Mouse (Mus musculus) heart, adult 11 months (tissue): ENCODE results near the gene Tnfrsf21.
A peak's percentile ranks its signal among the peaks of the same experiment; 100 is the strongest.

Source experiments
- DNase-seq: peaks from one replicate; pipeline ENCODE4 v3.0.0; 2022

Gene Tnfrsf21

DNA sequence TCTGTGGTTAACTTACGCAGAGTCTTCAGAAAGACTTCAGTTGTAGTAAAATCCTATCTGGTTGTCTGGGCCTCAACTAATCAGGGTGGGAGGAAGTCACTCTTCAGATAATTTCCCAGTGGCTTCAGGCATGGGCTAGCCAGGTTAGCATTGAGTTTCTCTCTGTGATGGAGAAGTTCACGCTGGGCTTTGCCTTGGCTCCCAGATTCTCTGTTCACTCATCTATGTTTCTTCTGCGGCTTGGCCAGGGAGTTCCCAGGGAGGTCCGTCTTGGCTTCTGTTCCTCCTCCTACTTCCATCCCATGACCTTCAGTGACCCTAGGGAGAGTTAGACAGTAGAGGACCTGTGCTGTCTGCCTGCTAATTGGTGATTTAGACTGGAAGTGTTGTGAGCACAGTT lies 61.2 kb downstream of the Tnfrsf21 start:
- peak; percentile 94 for DNase-seq

DNA sequence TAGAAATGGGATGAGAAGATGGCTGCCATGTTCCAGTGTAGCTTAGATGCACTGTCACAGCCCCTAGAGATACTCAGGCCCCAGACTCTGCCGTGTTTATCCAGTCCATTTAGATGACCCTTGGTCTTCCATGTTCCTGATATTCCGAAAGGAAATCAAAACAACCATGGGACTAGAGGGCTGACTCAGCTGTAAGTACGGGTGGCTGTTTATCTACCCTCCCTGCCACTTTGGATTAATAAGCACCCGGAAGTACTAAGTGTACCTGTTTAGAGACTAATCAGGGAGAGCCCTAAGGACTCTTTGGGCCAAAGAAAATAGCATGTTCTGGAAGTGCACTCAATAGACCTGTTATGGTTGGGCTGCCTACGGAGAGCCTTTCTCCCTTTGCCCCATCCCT lies 64.9 kb downstream of the Tnfrsf21 start:
- peak; percentile 64 for DNase-seq

DNA sequence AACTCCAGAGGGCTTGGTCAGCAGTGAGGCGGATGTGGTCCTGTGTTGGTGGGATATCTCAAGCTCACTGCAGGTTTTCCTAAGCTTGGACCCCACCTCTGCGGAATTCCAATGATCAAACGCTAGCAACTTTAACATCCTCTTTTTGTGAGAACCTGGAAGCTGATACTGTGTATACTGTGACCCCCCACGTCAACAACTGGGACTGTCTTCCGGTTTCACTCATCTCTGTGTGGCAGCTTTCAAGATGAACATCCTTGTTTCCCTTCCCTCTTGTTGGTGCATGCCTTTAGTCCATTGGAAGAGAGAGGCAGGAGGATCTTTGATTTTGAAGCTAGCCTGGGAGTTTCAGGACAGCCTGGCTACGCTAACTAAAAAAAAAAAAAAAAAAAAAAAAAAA lies 73.1 kb downstream of the Tnfrsf21 start:
- peak; percentile 80 for DNase-seq

DNA sequence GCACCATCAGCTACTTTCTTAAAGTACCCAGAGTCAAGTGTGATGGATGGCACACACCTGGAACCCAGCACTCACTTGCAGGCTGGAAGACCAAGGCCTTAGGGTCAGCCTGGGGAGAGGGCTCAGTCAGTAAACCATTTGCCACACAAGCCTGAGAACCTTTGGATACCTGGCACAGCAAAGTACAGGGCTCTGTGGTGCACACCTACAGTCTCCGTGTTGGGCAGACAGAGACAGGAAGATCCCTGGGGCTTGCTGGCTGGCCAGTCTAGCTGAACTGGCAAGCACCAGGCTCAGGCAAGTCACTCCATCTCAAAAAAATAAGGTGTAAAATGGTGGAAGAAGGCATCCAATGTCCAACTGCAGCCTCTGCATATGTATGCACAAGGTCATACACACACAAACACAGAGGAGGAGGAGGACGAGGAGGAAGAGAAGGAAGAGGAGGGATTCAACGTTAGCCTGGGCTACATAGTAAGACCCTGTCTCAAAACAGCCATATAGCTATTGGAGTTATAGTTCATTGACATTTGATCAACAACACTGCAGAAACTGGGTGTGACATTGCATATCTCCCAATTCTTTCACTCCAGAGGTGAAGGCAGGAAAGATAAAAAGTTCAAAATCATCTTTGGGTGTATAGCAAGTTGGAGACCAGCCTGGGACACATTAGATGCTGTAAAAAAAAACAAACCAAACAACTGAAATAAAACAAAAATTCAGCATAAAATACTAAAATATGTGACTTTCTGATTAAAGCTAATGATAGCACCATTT lies 74.8 kb downstream of the Tnfrsf21 start:
- peak; percentile 79 for DNase-seq

DNA sequence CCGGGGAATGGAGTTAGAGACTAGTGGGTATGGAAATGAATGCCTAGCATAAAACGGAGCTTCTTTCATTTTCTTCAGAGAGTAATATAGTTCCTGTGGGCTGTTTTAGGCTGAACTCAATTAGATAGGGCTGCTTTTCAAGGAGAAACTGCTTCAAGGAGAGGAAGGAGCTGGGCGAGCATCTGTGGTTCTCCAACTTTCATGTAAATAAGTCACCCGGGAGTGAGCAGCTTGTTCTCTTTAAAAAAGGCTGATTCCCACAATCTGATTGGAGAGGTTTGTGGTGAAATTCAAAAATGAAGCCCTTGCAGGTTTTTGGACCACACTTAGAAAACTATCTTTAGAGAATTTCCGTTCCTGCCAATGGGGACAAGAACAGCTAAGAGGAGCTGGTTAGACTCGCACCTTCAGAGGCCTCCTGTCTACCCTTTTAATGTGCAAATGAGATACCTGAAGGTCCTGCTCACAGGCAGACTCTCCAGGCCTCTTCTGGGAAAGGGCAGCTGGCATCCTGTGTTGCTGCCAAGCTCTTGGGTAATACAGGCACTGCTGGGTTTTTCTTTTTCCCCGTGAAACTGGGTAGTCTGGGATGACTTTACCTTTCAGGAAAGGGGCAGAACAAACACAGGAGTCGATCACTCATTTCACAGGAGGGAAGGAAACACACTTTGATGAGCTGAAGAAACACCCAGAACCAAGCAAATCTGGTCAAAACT lies 76.1 kb downstream of the Tnfrsf21 start:
- DNase-seq = peak; percentile 85

DNA sequence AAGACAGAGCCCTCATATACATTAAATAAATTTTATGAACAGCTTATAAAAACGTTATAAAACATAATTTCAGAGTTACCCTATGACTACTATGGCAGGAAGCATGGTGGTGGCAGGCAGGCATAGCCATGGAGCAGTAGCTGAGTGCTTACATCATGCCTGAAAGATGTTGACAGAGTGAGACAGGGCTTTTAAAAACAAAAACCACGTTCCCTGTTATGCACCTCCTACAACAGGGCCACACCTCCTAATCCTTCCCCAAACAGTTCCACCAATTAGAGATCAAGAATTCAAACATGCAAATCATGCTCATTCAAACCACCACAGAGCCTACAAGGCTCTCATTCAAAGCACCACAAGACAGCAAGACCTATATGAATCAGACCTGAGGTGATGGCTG lies 77.9 kb downstream of the Tnfrsf21 start:
- peak; percentile 56 for DNase-seq

DNA sequence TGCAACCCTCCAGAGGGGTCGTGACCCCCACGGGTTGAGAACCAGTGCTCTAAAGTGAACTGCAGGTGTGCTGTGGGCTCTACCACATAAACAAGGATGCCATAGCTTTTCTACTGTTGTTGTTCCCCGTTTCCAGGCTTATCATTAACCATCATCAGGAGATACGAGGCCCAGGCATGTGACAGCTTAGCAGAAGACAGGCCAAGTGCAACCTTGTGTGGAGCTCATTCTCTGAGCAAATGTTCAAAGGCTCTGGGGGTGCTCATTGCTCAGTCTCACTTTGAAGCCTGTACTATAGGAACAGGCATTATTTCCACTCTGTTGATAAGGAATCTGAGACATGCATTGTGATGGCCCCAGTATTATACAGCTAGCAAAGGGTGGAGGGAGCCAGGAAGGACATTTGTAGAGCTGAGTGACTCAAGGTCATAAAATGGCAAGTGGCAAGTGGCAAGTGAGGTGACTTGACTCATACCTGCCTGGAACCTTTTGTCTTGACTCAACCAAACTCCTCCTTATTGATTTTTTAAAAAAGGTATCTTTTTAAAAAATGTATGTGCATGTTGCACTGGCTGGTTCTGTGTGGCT lies 80.8 kb downstream of the Tnfrsf21 start:
- DNase-seq = peak; percentile 23

DNA sequence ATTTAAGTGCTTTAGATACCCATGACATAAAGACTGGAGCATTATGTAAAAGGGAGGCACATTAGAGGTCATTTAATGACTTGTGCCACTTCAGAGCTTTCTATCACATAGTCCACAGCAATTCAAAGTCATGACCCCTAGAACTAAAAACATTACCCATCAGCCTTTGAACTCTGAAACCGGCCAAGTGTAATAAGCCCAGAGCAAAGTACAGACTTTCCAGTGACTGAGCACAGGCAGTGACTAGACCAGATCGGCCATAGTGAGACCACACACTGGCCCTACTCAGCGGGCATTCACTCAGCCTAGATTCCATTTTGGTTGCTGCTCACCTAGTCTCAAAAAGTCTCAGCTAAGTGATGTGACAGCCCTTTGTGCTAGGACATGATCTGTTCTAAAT lies 89.8 kb downstream of the Tnfrsf21 start:
- peak; percentile 29 for DNase-seq

DNA sequence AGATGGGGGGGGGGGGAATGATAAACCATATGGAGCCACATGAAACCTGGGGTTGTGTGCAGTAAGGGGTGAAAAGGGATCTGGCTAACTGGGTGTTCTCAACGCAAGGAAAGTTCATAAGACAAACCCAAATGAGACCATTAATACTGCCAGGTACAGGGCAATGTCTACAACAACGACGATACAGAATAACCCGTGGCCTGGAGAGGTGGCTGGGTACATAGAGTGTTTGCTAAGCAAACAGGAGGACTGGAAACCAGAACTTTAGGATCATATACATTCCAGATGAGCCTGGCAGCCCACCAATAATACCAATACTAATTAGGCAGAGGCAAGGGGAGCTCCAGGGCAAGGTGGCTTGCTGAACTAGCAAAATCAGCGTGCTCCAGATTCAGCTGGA lies 91.0 kb downstream of the Tnfrsf21 start:
- DNase-seq = peak; percentile 61

DNA sequence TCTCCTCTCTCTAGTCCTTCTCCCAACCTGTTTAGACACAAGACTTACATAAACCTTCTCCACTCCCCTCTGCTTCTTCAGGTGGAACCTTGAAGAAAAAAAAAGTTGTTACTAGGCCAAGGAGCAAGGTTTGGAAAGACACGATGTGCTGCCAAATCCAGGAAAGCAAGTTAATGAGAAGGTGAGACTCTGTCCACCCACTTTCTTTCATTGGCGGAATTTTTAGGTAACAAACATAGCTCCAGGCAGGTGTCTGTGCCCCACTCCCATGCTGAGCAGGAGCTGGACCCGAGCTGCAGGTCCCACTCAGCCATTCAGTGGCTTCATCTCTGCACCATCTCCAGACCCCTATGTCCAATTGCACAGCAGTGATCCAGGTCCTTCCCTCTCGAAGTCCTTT lies 93.1 kb downstream of the Tnfrsf21 start:
- peak; percentile 81 for DNase-seq

DNA sequence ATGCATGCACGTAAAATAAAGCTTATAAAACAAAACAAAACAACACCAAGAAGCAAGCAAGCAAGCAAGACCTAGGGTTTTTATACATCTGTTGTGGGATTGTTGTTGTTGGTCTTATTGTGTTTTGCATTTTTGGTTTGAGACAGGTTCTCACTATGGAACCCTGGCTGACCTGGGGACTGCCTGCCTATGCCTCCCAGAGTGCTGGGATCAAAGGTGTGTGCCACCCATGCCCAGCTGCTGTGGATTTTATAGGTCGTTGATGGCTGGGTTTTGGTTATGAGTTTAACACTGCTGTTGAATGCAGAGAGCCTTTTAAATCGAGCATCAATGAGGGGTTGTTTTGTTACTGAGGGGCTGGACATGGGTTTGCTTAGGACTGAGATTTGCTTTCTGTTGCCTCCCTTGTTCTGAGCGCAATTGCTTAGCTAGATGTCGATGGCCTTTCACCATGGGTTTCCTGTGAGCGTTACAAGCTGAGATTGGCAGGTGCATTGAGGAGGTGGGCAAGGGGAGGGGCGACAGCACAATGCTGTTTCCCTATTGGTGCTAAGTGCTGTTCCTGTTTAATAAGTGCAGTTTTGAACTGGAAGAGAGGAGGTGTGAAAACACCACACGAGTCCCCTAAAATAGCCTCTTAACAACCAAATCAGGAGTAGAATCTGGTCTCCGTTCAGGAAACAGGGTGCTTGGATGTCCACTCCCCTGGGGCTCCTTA lies 94.0 kb downstream of the Tnfrsf21 start:
- DNase-seq = peak; percentile 54

DNA sequence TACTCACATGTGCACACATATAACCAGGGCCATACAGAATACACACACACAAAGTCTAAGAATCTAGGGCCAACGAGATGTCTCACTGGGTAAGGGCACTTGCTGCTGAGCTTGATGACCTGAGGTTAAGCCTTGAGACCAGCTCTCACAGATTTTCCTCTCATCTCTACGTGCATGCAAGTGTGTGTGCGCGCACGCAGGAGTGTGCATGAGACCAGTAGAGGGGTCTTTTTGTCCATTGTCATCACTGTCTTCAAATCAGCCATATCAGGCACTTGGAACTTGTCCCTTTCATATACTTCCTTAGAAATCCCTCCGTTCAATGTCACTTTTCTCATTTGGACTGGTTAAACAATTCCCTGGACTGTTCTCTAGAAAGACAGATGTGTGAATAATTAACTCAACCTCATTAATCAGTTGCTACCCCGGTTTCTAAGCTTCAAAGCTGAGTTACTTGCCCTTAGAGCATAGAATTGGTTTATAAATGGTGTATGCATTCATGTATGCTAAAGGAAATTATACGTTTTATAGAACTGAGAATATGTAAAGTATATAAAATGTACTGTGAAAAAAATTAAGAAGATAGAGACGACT lies 97.1 kb downstream of the Tnfrsf21 start:
- peak; percentile 43 for DNase-seq

DNA sequence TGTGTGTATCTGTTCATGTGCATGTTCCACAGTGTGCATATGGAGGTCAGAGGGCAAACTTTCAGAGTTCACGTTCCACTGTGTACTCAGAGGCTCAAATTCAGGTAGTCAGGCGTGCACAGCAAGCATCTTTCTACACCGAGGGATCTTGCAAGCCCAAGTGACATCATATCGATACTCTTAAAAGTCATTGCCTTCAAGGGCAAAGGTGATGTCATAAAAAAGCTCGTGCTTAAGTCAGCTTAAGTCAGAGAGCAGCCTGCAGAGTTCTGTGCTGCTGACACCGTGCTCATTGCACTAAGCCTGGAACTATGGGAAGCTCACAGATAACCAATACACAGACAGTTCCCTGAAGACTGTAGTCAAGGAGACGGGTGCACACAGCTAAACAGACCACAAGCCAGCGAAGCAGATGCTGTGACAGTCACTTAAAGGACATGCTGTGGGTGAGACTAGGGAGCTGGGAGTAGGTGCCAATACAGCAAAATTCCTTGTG lies 97.8 kb downstream of the Tnfrsf21 start:
- peak; percentile 82 for DNase-seq

DNA sequence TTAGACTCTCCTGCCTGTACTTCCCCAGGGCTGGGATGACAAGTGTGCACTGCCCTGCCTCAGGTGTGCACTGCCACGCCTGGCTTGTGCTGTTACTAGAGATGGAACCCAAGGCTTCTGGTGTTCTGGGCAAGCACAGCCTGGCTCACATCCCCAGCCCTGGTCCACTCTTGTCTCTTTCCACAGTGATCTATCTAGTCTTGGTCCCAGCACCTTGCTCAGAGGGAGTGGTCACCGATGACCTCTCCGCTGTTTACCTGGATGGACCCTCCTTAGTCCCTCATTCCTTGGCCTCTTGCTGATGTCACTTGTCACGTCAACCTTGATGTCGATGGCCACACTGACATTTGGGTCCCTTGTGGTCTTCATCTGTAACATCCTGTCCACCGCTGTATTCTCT lies 98.6 kb downstream of the Tnfrsf21 start:
- DNase-seq = peak; percentile 84

DNA sequence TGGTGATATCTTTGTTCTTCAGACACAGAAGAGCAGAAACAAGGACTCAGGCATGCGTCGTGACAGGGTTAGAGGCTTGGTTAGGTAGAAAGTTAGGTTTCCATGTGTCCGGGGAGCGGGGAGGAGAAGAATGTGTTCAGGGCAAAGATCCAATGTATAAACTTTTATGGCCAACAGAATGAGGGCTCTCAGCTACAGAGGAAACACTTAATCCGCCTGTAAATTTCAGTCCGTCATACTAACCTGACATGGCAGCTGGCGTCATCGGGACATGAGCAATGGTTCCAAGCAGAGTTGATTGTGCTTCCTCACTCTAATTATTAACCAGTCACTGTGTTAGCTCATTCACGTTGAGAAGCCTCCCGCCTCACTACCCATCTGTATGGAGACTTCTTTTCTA lies 100.4 kb downstream of the Tnfrsf21 start:
- peak; percentile 50 for DNase-seq

DNA sequence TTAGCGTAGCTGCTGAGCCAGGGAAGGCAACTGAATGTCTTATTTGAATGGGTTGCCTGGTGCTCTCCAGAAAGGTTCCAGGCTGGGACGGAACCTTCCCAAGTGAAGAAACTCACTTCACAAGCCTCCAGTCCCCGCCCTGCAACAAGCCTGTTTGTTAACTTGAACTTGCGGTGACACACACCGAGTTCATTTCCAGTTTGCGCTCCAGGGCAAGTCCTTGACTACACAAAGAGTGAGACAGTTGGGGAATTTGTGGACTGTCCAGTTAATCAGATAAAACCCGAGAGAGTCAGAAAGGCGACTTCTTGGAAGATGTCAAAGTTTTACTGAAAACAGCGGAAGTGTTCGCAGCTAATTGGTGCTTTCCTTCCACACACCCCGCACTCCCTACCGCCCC lies 103.1 kb downstream of the Tnfrsf21 start:
- DNase-seq = no peak

DNA sequence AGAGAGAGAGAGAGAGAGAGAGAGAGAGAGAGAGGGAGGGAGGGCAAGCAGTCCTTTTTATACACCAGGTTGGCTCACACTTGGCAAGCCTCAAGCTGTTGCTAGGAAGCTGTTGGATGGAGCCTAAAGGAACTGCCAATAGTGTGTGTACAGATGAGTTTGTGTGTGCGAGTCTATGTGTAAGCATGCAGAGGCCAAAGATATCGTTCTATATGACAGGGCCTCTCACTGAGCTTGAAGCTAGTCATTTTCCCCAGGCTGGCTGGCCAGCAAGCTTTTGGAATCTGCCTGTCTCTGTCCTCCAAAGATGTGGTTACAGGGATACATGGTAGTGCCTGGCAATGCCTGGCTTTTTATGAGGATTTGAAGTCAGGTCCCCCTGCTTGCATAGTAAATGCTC lies 104.7 kb downstream of the Tnfrsf21 start:
- DNase-seq = peak; percentile 61

DNA sequence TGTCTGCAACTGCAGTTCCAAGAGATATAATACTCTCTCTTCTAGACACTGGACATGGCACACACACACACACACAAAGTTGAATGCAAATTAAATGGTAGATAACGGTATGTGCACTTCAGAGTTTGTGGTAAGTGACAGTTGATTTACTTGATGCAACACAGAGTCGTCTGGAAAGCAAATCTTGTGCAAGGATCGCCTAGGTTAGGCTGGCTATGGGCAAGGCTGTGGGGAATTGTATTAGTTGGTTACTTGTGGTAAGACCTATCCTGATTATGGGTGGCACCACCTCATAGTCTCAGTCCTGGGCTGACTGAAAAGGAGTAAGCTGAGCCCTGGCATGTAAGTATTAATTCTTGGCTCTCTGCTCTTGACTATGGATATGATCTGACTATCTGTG lies 112.0 kb downstream of the Tnfrsf21 start:
- peak; percentile 46 for DNase-seq

DNA sequence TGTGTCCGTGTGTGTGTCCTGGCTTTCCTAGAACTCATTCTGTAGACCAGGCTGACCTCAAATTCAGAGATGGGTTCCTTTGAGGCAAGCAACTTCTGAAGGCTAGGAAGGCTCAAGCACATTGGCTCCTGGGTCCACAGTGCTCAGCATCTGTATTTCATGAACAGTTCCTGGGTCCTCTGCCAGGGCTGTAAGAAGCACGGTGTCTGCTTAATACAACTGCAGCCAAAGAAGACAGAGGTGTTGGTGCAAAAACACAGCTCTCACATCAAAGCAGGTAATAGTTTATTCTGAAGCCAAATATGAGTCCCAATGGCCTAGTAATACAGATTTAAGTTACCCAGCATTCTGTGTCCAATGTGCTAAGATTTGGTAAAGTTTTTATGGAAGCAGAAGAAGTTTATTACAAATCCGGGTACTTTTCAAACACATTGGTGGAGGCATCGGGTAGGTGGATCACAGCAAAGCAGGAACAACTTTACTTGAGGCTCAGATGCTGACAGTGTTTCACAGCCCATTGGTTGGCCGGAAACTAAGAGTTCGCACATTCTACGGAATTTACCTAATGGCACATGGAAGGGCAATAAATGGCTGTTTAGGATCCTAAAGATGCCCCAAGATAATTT lies 112.7 kb downstream of the Tnfrsf21 start:
- DNase-seq = peak; percentile 24

DNA sequence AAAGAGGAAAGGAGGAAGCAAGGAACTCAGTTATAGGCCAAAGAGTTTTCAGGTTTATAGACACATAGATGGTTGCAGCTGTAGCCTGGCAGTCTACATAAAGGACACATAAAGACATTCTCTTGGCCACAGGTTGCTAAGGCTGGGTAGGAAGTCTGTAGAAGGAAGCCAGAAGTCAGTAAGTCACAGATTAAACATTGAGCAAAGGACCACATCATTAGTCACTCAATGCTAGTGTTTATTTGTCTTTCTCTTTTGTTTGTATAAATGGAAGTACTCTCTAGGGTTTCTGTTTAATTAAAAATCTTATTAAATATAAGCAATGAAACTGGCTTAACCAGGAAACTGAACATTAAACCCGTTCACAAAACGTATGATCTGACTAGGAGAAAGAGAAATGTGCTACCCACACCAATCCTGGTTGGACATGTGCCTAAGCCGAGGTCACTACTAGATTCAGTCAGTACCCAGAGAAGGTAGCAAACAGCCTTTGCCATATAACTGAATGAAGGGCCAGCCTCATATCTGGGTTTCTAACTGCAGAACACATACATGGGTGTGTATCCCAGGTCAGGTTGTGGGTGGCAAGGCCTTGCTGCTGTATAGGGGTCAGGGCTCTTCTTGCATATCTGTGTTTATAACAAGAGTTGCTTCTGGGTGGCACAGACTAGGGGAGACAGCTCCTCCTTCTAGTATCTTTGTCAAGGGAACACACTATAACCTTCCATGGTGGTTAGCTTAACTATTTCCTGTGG lies 113.9 kb downstream of the Tnfrsf21 start:
- peak; percentile 31 for DNase-seq

DNA sequence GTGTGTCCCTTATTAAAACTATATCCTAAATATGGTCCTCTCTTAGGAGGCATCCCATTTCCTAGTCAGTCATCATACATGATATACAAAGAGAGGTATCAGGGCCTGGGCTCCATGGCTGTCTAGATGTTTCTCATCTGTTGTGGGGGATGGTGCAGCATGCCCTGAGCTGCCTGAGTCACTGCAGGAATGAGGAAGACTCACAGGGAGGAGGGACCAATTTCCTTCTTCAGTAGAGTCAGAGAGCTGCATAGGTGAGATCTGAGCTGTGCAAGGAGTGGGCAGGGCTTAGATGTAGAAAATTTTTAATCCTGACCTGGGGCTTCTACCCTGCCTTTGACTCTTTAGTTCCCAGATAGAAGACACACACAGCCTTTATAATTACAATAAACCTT lies 114.5 kb downstream of the Tnfrsf21 start:
- peak; percentile 46 for DNase-seq

DNA sequence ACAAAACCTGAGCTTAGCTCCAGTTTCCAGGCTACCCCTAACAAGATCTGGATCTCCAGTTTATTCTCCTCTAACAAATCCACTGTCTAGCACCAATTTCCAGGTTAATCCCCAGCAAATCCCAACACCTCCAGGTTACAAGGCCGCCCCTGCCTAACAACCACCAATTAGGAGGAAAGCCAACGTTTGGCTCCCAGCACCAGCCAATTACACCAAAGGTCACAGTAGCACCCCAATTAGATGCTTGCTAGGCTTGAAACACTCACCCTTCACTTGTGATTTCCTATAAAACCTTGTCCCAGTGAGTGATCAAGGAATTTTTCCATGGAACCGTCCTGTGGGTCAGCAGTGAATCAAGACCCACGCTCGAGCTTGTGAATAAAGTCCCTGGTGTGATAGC lies 116.1 kb downstream of the Tnfrsf21 start:
- DNase-seq = peak; percentile 74
